Mouse (Mus musculus) neural tube, embryonic 11.5 days (tissue): ENCODE measurements at regions not wholly inside any gene's neighbourhood (a gene's known extent, or its start where the extent isn't known, plus 50 kb on each side); places are given as distances from the start of the nearest gene placed in this dataset.

Experiments used
- ATAC-seq: fragments of 200-750 bp; cut with Nextera tagmentation; 2 replicates; pipeline ENCODE4 v1.8.0; 2017; ENCODE audit warnings: moderate number of reproducible peaks, mild to moderate bottlenecking, moderate TSS enrichment, moderate library complexity; ENCODE audit not compliant: insufficient read depth, low FRiP score, low TSS enrichment
- DNase-seq: peaks from one replicate; pipeline ENCODE4 v3.0.0-alpha.2; 2015; ENCODE audit warnings: low spot score
- H3K27ac ChIP-seq: fragments of 300-500 bp; sonication (generic); 2 replicates; pipeline ENCODE4 v1.5.1; 2014; ENCODE audit warnings: low read depth, mild to moderate bottlenecking, low read length
- H3K27me3 ChIP-seq: fragments of 300-500 bp; sonication (generic); 2 replicates; pipeline ENCODE4 v1.6.1; 2014; ENCODE audit warnings: mild to moderate bottlenecking, low read length, mixed read lengths; ENCODE audit not compliant: control insufficient read depth, insufficient read depth
- H3K36me3 ChIP-seq: fragments of 300-500 bp; sonication (generic); 2 replicates; pipeline ENCODE4 v1.6.1; 2014; ENCODE audit warnings: mild to moderate bottlenecking, low read length, moderate library complexity, mixed read lengths; ENCODE audit not compliant: control insufficient read depth, insufficient read depth
- H3K4me1 ChIP-seq: fragments of 300-500 bp; sonication (generic); 2 replicates; pipeline ENCODE4 v1.6.1; 2014; ENCODE audit warnings: low read length, mixed read lengths; ENCODE audit not compliant: control insufficient read depth, insufficient read depth
- H3K4me2 ChIP-seq: fragments of 300-500 bp; sonication (generic); 2 replicates; pipeline ENCODE4 v1.6.1; 2014; ENCODE audit warnings: low read depth, mild to moderate bottlenecking, moderate library complexity
- H3K4me3 ChIP-seq: fragments of 300-500 bp; sonication (generic); 2 replicates; pipeline ENCODE4 v1.5.1; 2014; ENCODE audit warnings: low read depth, low read length
- H3K9ac ChIP-seq: fragments of 300-500 bp; sonication (generic); 2 replicates; pipeline ENCODE4 v1.6.1; 2014; ENCODE audit warnings: mild to moderate bottlenecking, low read length
- H3K9me3 ChIP-seq: fragments of 300-500 bp; sonication (generic); 2 replicates; pipeline ENCODE4 v1.6.1; 2016; ENCODE audit warnings: low read length; ENCODE audit not compliant: control insufficient read depth
- WGBS: fragments of 180-500 bp; shearing (Covaris S2); extraction: QIAGEN DNeasy Blood & Tissue Kit; methylation state at CpG from one replicate; pipeline ENCODE4 v1.1.7; 2014; 5-methylcytosine and 5-hydroxymethylcytosine counted together

DNA sequence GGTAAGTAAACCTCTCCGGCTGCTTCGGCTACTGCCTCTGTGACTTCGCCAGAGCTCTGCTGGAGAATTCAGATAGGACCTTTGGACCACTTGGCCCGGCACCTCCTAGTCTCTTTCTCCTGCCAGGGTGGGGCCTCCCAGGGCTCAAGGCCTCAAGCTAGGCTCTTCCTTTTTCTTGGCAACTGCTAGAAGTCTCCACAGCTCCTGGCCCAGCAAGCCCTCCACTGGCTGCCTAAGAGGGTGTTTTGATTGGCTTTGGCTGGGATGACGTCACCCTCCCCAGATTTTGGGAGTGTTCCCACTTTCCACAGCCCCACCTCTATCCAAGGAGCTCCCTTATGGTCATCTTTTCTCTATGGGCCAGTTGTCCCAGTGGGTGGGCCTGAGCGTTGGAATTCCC is 949.4 kb downstream of the 4930447A16Rik start:
- no peak overlapping the region for H3K4me2 ChIP-seq
- H3K27me3 ChIP-seq = no peaks in the 10 kb centered on the region
- no peaks in the 10 kb centered on the region for H3K9me3 ChIP-seq
- H3K9ac ChIP-seq = no peak overlapping the region
- no peaks in the 10 kb centered on the region for H3K36me3 ChIP-seq
- ATAC-seq (no peak), DNase-seq (no peak)
- no peak overlapping the region for H3K4me3 ChIP-seq
- no peaks in the 10 kb centered on the region for H3K4me1 ChIP-seq
- no peak overlapping the region for H3K27ac ChIP-seq
- 86% methylated on average over 6 of the region's 6 CpGs for WGBS

DNA sequence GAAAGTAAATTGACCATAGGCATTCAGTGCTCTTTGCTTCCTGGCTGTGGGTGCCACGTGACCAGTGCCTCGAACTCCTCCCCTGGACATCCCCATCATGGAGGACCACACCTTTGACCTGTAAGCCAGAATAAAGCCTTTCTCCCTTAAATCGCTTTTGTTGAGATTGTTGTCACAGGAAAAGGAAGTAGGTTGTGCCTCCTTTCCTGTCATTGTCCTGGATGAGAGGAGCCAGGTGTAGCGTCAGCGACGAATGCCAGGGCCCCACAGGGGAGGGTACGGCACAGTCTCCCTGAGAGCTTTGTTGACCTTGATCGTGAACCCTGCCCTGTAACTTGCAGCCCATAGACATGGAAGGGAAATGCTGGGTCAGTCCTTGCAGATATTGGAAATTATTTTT is 952.8 kb downstream of the 4930447A16Rik start:
- Histone ChIP-seq H3K36me3 (no peaks in the 10 kb centered on the region), H3K4me1 (no peaks in the 10 kb centered on the region), H3K4me2 (no peak overlapping the region), H3K27me3 (no peaks in the 10 kb centered on the region), H3K9me3 (no peaks in the 10 kb centered on the region), H3K4me3 (no peak overlapping the region), H3K9ac (no peak overlapping the region), H3K27ac (no peak overlapping the region)
- ATAC-seq (no peak), DNase-seq (no peak)
- WGBS = 87% methylated on average over 8 of the region's 8 CpGs

GRCm38 (mm10) chr15:38387617-38388016 is 962.3 kb downstream of the 4930447A16Rik start:
- DNase-seq = no peak
- Histone ChIP-seq H3K4me2 (no peak overlapping the region), H3K9me3 (no peaks in the 10 kb centered on the region), H3K27me3 (no peaks in the 10 kb centered on the region), H3K36me3 (no peaks in the 10 kb centered on the region), H3K4me1 (0 out of 2 replicates have a peak, but pooled peaks cover 2% of the 10 kb centered on the region), H3K4me3 (no peak overlapping the region), H3K9ac (no peak overlapping the region), H3K27ac (no peak overlapping the region)
- ATAC-seq = no peak
- WGBS = 78% methylated on average over 7 of the region's 7 CpGs

DNA sequence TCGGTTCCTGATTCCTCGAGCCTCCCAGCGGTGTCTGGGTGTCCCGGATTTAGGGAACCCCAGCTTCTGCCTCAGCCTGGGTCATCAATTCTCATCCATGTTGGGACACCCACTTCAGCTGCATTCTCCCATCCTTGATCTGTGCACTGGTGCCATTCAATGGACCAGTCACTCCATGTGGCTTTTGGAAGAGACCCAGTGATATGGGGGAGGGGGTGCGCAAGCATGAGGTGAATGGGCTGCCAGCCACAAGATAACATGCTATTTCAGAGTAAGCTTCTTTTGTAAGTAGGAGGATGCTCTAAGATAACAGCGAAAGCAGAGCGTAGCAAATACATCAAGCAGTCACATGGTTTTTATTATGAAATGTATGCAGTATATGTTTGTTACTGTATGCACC is 963.1 kb downstream of the 4930447A16Rik start:
- 92% methylated on average over 7 of the region's 7 CpGs for WGBS
- H3K9me3 ChIP-seq = no peaks in the 10 kb centered on the region
- H3K4me1 ChIP-seq = 0 out of 2 replicates have a peak, but pooled peaks cover 2% of the 10 kb centered on the region
- no peak overlapping the region for H3K9ac ChIP-seq
- no peak overlapping the region for H3K27ac ChIP-seq
- no peak overlapping the region for H3K4me3 ChIP-seq
- no peak for ATAC-seq
- H3K36me3 ChIP-seq = no peaks in the 10 kb centered on the region
- H3K4me2 ChIP-seq = no peak overlapping the region
- no peaks in the 10 kb centered on the region for H3K27me3 ChIP-seq
- DNase-seq = no peak

DNA sequence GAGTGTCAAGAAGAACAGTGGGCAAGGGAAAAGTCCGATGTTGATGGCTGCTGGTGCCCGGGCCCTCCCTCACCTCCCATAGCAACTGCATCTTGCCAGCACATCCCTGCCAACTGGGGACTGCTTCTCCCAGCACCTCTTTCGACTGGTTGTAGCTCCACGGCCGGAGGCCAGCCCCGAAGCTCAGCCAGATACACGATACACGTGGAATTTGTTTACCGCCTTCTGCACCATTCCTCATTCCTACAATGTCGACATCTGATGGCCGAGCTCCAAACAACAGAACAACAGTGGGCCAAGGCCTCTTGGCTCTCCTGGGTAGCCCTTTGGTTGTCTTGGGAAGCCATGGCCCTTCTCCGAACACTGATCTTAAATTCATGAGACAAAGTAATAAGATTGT is 965.1 kb downstream of the 4930447A16Rik start:
- no peaks in the 10 kb centered on the region for H3K27me3 ChIP-seq
- WGBS = 88% methylated on average over 12 of the region's 12 CpGs
- H3K4me3 ChIP-seq = no peak overlapping the region
- H3K9me3 ChIP-seq = no peaks in the 10 kb centered on the region
- no peaks in the 10 kb centered on the region for H3K4me1 ChIP-seq
- DNase-seq (no peak), ATAC-seq (no peak)
- H3K36me3 ChIP-seq = no peaks in the 10 kb centered on the region
- H3K4me2 ChIP-seq = no peak overlapping the region
- H3K27ac ChIP-seq = no peak overlapping the region
- no peak overlapping the region for H3K9ac ChIP-seq

GRCm38 (mm10) chr15:38391420-38391819 is 966.1 kb downstream of the 4930447A16Rik start:
- no peaks in the 10 kb centered on the region for H3K4me1 ChIP-seq
- ATAC-seq = no peak
- H3K9ac ChIP-seq = no peak overlapping the region
- no peaks in the 10 kb centered on the region for H3K9me3 ChIP-seq
- no peaks in the 10 kb centered on the region for H3K36me3 ChIP-seq
- WGBS = 61% methylated on average over 6 of the region's 6 CpGs
- H3K4me2 ChIP-seq = no peak overlapping the region
- no peak for DNase-seq
- H3K27me3 ChIP-seq = no peaks in the 10 kb centered on the region
- H3K4me3 ChIP-seq = no peak overlapping the region
- H3K27ac ChIP-seq = no peak overlapping the region

DNA sequence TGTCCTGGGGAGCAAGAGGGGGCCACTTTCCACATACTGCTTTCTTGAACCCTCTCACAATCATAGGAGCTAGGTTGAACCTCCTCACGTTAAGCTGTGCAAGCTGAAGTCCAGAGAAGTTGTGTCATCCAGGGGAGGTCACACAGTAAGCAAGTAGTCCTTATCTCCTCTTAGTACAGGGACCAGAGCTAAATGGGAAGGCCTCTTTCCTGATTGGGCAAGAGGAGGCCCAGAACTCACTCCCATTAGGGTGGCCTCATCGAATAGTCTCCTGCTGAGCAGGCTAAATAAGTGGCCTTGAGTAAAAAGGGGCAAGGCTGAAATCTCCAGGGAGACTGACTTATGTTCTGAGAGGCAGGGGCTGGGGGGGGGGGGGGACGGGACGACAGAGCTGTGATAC is 966.5 kb downstream of the 4930447A16Rik start:
- 33% methylated on average over 2 of the region's 4 CpGs for WGBS
- Histone ChIP-seq H3K4me3 (no peak overlapping the region), H3K9ac (no peak overlapping the region), H3K36me3 (no peaks in the 10 kb centered on the region), H3K27ac (no peak overlapping the region), H3K27me3 (no peaks in the 10 kb centered on the region), H3K4me2 (no peak overlapping the region), H3K4me1 (no peaks in the 10 kb centered on the region), H3K9me3 (no peaks in the 10 kb centered on the region)
- DNase-seq (no peak), ATAC-seq (no peak)

DNA sequence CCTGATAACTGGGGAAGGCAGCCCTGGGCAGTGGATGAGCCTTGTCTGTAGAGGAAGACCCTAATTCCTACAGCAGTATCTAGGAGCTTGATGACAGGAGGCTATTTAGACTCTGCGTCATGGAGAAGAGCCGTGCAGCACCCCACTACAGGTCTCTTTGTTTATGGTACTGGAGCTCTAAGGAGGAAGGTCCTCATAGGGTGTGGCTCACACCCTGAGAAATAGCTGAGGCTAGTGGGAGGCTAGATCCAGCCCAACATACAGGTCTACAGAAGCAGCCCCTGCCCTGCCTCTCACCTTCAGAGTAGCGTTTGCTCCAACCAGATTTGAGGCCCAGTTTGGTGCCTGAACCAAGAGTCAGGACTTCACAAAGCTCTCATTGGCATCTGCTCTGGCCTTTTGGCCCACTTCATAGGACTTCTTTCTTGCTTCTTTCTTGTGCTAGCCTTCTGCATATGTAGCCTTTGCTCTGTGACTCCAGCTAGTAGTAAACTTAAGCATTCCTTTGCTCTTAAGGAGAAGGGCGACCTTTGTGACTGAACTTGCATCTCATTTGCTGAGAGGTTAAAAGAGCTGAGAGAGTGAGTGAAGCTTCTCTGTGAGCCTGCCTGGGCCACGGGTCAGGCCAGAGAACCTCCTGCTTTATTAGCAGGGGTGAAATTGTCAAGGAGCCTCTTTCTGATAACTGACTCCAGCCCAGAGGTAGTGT is 967.2 kb downstream of the 4930447A16Rik start:
- Histone ChIP-seq H3K9ac (no peak overlapping the region), H3K27me3 (no peaks in the 10 kb centered on the region), H3K4me1 (no peaks in the 10 kb centered on the region), H3K27ac (no peak overlapping the region), H3K9me3 (no peaks in the 10 kb centered on the region), H3K36me3 (no peaks in the 10 kb centered on the region), H3K4me3 (no peak overlapping the region), H3K4me2 (no peak overlapping the region)
- no peak for DNase-seq
- WGBS = 60% methylated on average over 5 of the region's 5 CpGs
- no peak for ATAC-seq

- Histone ChIP-seq H3K27me3 (no peaks in the 10 kb centered on the region), H3K4me3 (no peak overlapping the region), H3K4me1 (no peaks in the 10 kb centered on the region), H3K9ac (no peak overlapping the region), H3K27ac (no peak overlapping the region), H3K36me3 (no peaks in the 10 kb centered on the region), H3K9me3 (no peaks in the 10 kb centered on the region), H3K4me2 (no peak overlapping the region)
- ATAC-seq (no peak), DNase-seq (no peak)
- WGBS = 79% methylated on average over 4 of the region's 4 CpGs
These were observed 973.5 kb downstream of the 4930447A16Rik start for GRCm38 (mm10) chr15:38398852-38399251.
